Mouse (Mus musculus) testis, adult 2 months (tissue): ENCODE measurements at regions not wholly inside any gene's neighbourhood (a gene's known extent, or its start where the extent isn't known, plus 50 kb on each side); places are given as distances from the start of the nearest gene placed in this dataset.

Source experiments
- H3K27ac ChIP-seq: fragments of 200-500 bp; 2 replicates; pipeline ENCODE4 v1.5.1; 2012; ENCODE audit warnings: low read depth, low read length; ENCODE audit not compliant: control insufficient read depth, insufficient read depth
- H3K27me3 ChIP-seq: fragments of 200-500 bp; 2 replicates; pipeline ENCODE4 v1.6.1; 2012; ENCODE audit warnings: mild to moderate bottlenecking, low read length, moderate library complexity; ENCODE audit not compliant: control insufficient read depth, insufficient read depth
- H3K36me3 ChIP-seq: fragments of 200-500 bp; 2 replicates; pipeline ENCODE4 v1.6.1; 2012; ENCODE audit warnings: mild to moderate bottlenecking, low read length; ENCODE audit not compliant: control insufficient read depth, insufficient read depth
- H3K4me1 ChIP-seq: fragments of 200-500 bp; 2 replicates; pipeline ENCODE4 v1.6.1; 2012; ENCODE audit warnings: low read length; ENCODE audit not compliant: control insufficient read depth, insufficient read depth
- H3K4me3 ChIP-seq: fragments of 200-500 bp; 2 replicates; pipeline ENCODE4 v1.5.1; 2012; ENCODE audit warnings: low read depth, mild to moderate bottlenecking, low read length, moderate library complexity, mixed read lengths; ENCODE audit not compliant: control insufficient read depth
- CTCF ChIP-seq: fragments of 200-500 bp; IDR thresholded peaks from 2 replicates; pipeline ENCODE4 v1.5.1; 2012; ENCODE audit warnings: low read depth, mild to moderate bottlenecking, inconsistent platforms, low read length, moderate library complexity; ENCODE audit not compliant: control insufficient read depth, insufficient read depth, insufficient replicate concordance
- POLR2A ChIP-seq: fragments of 200-500 bp; IDR thresholded peaks from 2 replicates; pipeline ENCODE4 v1.6.1; 2012; ENCODE audit warnings: low read depth, mild to moderate bottlenecking, inconsistent platforms, low read length, moderate library complexity; ENCODE audit not compliant: control insufficient read depth

DNA sequence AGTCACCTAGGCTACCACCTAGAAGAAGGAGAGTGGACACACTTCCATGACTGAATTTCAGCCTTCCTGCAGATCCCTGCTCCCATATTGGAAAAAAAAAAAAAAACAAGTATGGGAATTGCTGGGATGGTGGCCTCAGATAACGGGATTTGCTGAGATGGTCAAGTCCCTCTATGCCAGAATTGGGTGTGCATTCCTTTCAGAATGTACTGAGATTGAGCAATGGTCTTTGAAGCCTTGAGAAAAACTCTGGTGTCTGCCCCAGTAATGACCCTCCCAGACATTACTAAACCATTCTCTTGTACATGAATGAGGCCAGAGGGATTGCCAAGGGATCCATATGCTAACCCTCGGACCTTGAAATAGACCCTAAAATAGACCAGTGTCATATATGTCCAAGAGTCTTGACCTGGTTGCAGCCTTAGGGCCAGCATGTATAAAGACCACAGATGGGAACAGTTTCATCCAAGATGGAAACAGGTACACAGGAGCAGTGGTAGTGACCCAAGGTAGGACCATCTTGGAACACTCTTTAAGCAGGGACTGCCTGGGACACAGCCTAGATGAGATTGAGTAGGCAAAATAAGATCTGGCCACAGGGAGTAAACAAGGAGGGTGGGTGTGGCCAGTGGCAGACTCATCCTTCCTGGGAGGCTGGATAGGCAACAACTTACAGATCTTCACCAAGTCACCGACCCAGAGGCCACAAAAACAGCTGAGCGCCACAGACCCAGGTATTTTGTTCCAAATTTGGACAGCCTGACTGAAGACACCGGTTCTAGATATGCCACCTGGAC, 882.9 kb upstream of the 9430069I07Rik start:
- no peak for TF ChIP-seq POLR2A
- Histone ChIP-seq H3K4me1 (no peaks in the 10 kb centered on the region), H3K27me3 (no peaks in the 10 kb centered on the region), H3K27ac (no peak overlapping the region), H3K36me3 (no peaks in the 10 kb centered on the region), H3K4me3 (no peak overlapping the region)

DNA sequence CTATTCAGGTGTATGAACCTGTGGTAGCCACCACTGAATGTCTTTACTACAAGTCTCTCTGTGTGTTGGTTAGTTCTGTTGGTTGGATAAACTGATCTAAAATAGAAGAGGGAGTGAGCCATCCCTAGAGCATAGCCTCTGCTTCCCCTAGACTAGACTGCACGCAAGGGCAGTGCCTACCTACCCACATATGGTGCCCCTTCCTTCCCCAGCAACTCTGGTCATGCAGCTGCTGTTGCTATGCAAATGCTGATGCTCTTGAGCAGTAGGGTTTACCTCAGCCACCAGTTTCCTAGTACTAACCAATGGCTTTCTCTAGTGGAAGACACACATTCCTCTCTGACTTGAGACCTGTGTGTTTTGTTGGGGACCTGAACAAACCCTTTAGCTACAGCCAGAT, 881.0 kb upstream of the 9430069I07Rik start:
- Histone ChIP-seq H3K4me1 (no peaks in the 10 kb centered on the region), H3K4me3 (no peak overlapping the region), H3K36me3 (no peaks in the 10 kb centered on the region), H3K27me3 (no peaks in the 10 kb centered on the region), H3K27ac (no peak overlapping the region)
- TF ChIP-seq CTCF (no peak), POLR2A (no peak)

DNA sequence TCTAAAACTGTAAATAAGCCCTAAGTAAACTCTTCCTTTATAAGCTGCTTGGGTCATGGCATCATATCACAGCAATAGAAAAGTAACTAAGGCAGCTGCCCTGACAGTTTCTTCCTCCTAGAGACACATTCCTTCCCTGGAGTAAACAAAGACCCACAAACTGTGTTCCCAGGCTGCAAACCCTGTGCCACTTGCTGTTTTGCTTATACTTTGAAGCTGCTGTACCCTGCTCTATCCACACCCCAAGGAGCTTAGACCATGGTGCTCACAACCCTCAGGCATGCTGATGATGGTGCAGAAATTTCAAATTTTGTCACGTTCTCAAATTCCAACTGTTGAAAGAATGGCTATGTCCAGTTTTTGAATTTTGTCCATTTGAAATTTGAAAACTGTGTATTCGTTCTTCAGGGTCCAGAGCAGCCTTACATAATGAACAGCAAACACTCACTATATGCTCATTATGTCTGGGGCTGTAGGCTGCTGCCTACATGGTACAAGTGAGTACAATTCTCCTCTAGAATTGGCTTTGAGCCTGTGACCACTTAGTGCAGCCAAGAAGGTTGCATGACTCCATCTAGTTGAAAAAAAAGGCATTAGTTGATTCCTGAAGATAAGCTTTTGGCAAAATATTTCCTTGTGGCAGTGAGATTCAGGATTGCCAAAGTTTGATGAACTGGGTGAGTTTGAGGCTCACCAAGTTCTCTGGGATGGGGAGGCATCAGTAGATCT, 876.5 kb upstream of the 9430069I07Rik start:
- Histone ChIP-seq H3K4me1 (no peaks in the 10 kb centered on the region), H3K4me3 (no peak overlapping the region), H3K27ac (no peak overlapping the region), H3K36me3 (no peaks in the 10 kb centered on the region), H3K27me3 (no peaks in the 10 kb centered on the region)
- TF ChIP-seq POLR2A (no peak), CTCF (no peak)

DNA sequence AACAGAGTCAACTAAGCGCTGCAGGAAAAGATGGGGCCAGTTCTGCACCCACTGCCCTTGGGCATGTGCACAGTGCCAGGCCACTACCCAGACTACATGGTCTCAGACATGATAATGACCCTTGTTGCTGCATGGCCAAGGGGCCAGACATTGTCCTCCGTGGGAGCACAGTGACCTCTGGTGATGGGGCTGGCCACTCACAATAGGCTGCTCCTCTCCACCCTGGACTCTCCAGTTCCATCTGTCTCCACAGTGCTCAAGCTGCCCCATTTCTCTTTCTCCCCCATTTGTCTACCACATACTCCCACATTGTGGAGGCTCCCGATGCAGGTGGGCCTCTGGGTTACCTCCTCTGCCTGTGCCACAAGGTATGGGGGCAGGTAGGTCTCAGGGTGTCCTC, 871.9 kb upstream of the 9430069I07Rik start:
- Histone ChIP-seq H3K36me3 (no peaks in the 10 kb centered on the region), H3K4me1 (no peaks in the 10 kb centered on the region), H3K27ac (no peak overlapping the region), H3K4me3 (no peak overlapping the region), H3K27me3 (no peaks in the 10 kb centered on the region)
- peak; percentile 22; the same call in 1 of the 2 replicates for TF ChIP-seq CTCF
- TF ChIP-seq POLR2A, result no peak
